Mouse (Mus musculus): ENCODE measurements around the gene 4930519G04Rik.
"Not testable (repeated sequence)": the region's sequence is repeated elsewhere in the genome, so short reads cannot be mapped to it uniquely, and the experiment has no call there.

The 4930519G04Rik gene

DNA sequence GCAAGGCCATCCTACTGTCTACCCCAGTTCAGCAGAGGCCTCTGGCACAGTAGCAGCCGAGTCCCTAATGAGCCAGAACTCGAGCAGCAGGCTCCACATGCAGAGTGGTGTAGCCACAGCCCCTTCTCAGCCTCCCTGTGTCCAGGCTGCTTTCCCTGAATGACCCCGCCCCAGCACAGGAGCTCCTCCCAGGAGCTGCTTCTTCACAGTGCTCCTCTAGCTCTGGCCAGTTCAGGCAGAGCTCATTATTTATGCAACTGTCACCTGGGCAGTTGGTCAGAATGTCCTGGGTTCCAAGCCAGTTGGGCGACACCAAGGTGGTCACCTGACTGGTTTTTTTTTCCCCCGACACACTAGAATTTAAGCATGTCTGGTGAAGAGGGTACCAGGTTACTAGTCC is at the start of gene 4930519G04Rik:
4930519G04Rik (plus strand) TSS at position 301 of the 400 bp plus-strand sequence.
- not testable (repeated sequence) for DNase-seq

DNA sequence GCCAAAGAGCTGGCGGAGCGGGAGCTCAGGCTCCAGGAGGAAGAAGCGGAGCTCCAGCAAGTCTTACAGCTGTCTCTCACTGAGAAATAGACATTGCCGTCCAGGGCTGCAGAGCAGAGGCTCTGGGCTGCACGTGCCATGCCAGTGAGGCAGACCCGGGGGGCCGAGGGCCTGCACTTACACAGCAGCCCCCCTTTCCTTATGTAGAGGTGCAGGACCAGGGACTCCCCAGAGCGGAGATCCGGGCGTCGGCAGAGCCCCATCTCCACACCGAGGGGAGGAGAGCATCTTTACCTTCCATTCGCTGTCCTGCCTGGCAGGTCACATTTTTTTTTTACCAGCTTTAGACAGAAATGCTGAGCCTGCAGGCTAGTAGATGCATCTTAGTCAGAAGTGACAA is 49.1 kb upstream of the 4930519G04Rik start:
- no peak for DNase-seq

DNA sequence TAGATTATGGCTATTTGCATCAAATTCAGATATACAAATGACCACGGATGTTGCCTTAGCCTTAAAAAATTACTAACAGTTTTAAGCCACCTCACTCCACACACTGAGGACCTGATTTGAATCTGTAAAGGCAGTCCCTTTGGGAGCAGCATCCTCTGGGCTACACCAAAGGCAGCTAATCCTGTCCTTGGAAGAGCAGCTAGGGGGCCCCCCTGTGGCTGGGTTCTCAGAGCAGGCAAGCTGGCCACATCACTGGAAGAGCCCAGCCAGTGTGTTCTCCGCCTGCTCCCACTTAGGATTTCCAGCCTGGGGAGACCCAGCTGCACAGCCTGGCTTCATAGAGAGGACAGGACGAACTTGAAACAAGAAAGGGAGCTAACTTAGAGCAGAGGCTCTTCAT is 48.5 kb upstream of the 4930519G04Rik start:
- DNase-seq = peak; percentile 62 to 69

GRCm38 (mm10) chr5:114805436-114806350 is 47.8 kb upstream of the 4930519G04Rik start:
- DNase-seq = peak; percentile 26 to 57

DNA sequence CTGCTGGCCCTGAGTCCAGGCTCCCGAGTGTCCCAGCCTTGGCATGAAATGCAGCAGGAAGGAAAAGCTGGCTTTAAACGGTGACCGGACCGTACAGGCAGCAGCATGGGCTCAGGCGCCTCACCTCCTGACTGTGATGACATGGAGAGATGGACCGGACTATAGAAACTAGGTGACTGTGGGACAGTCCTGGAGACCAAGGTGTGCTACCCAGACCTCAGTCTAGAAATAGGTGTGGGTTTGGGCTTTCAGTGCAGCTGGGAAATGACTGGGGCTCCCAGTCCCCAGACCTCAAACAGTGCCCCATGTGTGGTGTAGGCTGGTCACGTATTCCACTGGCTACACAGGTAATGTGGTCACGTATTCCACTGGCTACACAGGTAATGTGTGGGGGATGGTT is 46.8 kb upstream of the 4930519G04Rik start:
- peak in 1 of 2 experiments; percentile 46 for DNase-seq

DNA sequence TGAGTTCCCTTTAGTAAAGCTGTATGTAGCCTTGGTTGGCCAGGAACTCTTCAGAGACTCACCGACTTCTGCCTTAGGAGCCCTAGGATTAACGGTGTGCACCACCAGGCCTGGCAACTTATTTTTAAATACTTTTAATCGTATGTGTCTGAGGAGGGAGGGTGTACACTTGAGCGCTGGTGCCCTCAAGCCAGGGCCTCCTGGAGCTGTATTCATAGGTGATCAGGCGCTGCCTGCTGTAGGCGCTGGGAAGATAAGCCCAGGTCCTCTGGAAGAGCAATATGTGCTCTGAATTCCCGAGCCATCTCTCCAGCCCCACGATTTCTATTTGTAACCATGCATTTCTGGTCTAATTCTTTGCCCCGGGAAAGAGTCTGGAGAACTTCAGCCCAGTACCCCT is 46.4 kb upstream of the 4930519G04Rik start:
- DNase-seq = no peak

DNA sequence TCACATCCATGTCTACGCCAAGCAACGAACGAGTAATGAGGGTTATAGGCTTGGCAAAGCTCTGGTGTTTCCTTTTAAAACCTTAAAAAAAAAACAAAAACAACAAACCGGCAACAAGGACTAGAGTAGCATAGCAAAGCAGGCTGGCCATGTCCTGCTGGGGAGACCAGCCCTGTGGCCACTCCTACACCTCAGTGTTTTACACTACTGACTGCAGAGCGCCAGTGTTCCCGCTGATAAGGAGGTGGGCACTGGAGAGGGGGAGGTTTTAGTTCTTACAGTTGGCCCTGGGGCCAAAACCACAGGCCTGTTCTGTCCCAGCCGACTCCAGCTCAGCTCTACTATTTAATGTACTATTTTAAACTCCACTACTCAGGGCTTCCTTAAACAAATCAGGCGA is 46.0 kb upstream of the 4930519G04Rik start:
- DNase-seq = no peak

GRCm38 (mm10) chr5:114807893-114808292 is 45.6 kb upstream of the 4930519G04Rik start:
- DNase-seq = no peak

- no peak for DNase-seq
These were observed 45.1 kb upstream of the 4930519G04Rik start for GRCm38 (mm10) chr5:114808385-114808784.

DNA sequence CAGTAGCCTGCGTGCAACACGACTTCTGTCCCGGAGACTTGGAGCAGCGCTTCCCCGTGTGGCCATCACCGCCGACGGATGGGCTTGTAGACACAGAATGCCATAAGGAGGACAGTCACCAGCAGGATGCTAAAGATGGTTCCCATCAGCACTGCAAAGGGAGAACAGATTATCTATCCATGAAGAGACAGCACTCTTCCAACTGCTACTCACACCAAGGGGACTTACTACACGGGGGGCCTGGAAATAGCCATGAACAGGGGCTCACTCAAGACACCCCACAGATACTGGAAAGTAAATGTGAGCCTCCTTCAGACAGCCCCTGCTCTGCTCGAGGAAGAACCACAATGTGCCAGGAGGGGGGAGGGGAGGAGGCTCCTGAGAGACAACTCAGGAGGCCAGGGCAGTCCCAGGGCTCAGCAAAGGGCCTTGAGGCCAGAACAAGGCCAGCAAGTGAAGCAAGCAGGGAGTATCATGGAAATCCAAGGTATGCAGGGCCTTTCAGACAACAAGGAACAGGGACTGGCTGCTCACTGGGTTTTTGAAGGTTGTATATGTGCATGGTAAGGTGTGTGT is 44.2 kb upstream of the 4930519G04Rik start:
- DNase-seq = no peak

- DNase-seq = no peak
These were observed 43.6 kb upstream of the 4930519G04Rik start for GRCm38 (mm10) chr5:114809826-114810225.

DNA sequence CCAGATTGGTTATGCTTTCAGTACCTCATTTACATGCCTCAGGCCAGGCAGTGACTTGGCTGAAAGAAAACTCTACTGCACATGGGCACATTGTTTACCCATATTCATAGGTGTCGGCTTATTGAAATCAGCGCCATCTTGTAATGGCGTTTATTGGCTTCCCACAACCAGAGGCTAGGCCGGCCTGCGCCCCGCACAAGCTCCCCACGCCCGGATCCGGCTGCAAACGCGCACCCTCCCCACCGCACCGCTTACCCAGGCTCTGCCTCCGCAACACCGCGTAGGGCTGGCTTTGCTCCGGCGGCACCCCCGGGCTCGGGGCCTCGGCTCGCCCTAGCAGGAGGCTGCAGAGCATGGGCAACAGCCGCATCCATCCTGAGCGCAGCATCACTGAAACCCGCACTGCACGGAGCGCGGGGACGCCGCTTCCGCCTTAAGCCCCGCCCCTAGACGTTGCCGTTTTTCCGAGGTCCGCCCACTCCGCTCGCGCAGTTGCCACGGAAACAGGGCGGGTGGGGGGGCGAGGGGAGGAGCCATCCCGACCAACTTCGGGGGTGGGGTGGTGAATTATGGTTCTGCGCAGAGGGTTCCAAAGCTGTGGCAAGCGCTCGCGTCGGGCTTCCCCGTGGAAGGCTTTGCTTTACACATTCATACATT is 39.8 kb upstream of the 4930519G04Rik start:
- DNase-seq = peak; percentile 88 to 91

- no peak for DNase-seq
These were observed 36.9 kb upstream of the 4930519G04Rik start for GRCm38 (mm10) chr5:114816599-114816998.

DNA sequence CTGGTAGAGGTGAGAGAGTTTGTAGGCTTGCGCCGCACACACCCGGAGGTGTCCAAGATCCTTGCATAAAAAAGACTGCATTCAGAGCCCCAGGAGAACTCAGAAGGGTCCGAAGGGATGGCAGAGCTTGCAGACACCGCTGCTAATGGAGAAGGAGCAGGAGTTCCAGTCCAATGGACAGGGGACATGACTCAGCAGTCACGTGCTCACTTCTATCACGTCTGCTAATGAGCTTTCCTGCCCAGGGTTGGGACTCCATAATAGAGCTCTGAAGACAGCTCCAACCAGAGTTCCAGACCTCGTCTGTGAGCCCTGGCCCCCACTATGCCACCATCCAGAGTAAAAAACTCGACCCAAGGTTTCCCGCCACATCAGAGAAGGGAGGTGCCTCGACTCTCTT is 35.3 kb upstream of the 4930519G04Rik start:
- DNase-seq = peak; percentile 47 to 61

- peak; percentile 79 to 85 for DNase-seq
These were observed 30.4 kb upstream of the 4930519G04Rik start, which contains the start of gene 1500011B03Rik for GRCm38 (mm10) chr5:114822796-114823688. 1500011B03Rik (minus strand) TSS chr5:114823468.

DNA sequence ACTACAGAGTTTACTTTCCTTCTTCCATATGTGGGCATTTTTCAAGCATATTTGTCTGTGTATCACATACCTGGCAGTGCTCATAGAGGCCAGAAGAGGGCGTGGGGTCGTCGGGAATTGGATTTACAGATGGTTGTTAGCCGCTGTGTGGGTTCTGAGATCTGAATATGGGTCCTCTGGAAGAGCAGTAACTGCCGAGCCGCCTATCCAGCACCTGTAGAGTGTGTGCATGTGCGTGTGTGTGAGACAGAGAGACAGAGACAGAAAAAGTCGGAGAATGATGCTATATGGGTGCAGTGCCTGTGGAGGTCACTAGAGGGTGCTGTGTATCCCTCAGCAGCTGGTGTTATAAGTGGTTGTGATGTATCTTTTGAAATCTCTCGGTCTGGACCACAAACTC is 29.3 kb upstream of the 4930519G04Rik start:
- peak; percentile 56 to 65 for DNase-seq

GRCm38 (mm10) chr5:114825978-114826691 is 27.3 kb upstream of the 4930519G04Rik start:
- DNase-seq = peak; percentile 91 to 95

- no peak for DNase-seq
These were observed 26.0 kb upstream of the 4930519G04Rik start for GRCm38 (mm10) chr5:114827427-114827826.

GRCm38 (mm10) chr5:114829740-114830139 is 23.7 kb upstream of the 4930519G04Rik start:
- DNase-seq = no peak

GRCm38 (mm10) chr5:114836886-114837285 is 16.6 kb upstream of the 4930519G04Rik start:
- no peak for DNase-seq

DNA sequence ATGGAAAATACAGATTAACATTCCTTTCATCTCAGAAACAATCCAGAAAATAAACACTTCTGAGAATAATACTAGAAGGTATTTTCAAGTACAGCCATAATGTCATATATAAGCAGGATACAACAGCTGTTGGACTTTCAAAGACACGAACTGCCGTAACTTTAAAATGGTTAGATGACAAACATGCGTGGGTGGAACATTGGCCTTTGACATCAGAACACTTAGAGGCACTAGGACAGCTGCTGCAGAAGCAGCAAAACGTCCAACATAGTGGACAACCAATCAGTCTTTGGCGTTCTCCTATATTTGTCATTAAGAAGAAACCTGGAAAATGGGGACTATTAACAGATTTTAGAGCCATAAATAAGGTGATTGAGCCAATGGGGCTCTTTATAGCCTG is 13.0 kb upstream of the 4930519G04Rik start:
- DNase-seq = not testable (repeated sequence)

- not testable (repeated sequence) for DNase-seq
These were observed 11.3 kb upstream of the 4930519G04Rik start for GRCm38 (mm10) chr5:114842155-114842554.
